Mouse (Mus musculus) kidney, adult 18-20 months (tissue): ENCODE measurements around the gene Tub.

Experiments used
- DNase-seq: peaks from one replicate; pipeline ENCODE4 v3.0.0; 2021

Gene Tub

GRCm38 (mm10) chr7:108950312-108950761 is at the start of gene Tub:
TSS of gene Tub (plus strand) at chr7:108950338.
- peak; percentile 28 for DNase-seq

DNA sequence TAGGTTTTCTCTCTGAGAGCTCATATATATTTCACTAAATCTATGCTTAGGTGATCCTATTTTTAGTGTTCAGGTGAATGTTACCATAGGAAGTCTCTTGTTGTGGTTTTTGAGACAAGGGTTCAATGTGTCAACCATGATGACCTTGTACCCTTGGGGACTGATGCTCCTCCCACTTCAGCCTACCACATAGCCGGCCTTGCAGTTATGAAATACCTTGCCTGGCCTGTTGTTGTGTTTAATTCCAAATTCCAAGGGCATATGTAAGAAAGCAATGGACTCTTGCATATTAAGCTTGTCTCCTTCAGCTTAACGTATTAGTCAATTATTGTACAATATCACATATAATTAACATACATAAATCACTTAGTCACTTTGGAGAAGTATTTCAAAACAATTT is 46.2 kb upstream of the Tub start:
- DNase-seq = no peak

GRCm38 (mm10) chr7:108927043-108927442 is 23.1 kb upstream of the Tub start:
- DNase-seq = no peak

DNA sequence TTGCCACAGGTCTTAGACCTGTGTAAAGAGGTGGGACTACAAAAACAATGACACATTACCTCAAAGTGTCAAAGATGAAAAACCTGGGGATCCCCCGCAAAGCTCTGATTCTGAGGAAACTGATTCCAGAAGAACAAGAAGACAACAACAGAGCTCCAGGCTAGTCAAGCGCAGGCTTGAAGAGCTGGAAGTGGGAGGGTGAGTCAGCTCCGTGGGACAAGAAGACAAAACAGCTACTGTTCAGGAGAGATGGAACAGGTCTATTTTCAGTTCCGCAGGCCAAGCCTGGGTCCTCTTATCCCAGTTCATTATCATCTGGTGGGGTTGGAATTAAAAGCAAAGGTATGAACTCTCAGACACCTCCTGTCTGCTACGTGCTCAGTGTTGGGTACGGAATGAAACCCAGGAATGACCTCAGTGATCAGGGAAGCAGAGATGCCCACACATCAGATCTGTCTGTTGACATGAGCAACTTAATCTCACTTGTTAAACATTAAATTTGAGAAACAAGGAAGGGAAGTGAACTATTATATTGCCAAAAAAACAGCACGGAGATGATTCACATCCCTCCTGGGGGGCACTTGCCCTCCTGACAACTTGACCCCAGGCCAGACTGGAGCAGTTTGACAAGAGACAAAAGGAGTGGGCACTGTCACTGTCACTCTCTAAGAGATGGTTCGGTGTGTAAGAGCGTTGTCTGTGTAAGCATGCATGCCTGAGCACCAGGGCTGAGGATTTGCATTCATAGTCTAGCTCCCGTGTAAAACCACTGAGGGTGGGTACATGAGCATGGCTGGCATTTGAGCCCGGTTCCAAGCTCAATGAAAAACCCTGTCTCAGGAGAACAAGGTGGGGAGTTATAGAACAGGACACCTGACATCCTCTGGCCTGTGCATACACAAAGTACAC is 21.6 kb upstream of the Tub start:
- no peak for DNase-seq

DNA sequence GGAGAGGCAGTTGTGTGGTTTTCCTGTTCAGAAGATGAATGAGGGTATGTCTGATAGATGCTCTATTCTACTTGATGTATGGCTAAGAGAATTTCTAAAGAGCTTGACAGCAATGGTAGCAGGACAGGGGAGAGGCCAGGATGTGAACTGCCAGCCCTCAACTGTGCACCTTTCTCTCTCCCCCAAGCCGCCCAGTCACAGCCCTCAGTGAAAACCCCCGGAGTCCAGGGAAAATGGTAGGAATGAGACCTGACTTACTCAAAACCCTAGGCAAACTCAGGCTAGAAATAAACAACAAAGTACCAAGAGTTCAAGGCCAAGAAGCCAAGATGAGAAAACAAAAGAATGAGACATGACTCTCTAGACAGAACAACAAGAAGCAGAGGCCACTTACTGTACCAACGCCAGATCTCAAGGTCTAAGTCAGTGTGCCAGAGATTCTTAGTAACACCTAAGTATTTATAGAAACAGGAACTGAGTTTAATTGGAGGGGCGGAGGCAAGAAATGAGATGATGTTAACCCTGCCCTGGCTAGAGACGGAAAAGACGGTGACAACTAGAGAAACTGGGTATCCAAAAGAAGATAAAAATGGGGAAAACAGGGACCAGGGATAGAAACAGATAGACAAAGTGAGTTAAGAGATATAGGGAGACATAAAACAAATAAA is 20.3 kb upstream of the Tub start, which contains the start of gene Nlrp10:
TSS of gene Nlrp10 (minus strand) at position 453 of the 668 bp plus-strand sequence.
- no peak for DNase-seq

DNA sequence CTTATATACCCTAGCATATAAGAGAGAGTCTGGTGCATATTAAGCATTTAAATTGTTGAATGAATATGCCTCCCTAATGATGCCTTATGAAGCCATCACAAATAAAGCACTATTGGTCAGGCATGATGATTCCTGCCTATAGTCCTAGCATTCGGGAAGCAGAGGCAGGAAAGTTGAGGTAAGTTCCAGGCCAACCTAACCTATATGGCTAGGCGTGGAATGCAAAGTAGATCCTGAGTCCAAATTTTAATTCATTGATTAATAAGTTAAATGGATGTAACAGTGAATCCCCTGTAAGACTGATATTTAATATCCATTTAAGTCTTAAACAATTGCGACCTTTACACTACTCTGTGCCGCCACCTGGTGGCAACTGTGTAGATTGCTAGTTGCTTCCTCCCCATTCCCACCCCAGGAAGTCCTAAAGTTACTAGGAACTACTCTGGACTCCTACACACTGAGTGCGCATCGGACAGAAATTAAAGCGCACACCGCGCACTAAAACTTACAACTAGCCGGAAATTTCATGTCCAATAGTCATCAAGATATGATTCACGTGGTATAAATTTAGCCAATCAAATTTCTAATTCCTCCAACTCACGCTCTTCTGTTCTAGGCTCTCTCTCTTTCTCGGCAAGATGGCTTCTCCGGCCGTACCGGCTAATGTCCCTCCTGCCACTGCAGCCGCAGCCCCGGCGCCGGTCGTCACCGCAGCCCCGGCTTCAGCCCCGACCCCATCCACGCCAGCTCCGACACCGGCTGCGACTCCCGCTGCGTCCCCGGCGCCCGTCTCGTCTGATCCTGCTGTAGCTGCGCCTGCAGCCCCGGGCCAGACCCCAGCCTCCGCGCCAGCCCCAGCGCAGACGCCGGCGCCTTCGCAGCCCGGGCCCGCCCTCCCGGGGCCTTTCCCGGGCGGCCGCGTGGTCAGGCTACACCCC is 16.1 kb upstream of the Tub start, which contains the start of gene Eif3f:
TSS of gene Eif3f (plus strand) at position 624 of the 938 bp plus-strand sequence.
- DNase-seq = peak; percentile 94

DNA sequence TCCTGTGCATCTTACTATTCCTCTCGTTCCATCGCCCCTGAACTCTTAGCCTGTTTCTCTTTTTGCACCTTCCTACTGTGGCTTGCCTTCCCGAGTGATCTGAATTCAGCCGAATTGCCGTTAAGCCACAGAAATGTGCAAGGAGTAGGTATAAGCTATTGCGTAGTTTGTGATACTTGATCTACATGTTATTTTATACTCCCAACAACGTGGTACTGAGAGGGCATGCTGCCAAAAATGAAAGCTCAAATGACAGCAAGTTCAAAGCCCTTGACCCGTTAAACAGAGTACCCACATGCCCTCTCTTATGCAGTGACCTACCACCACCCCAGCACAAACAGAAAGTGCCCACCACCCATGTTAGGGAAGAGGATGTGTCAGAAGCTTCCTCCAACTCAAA is 15.3 kb upstream of the Tub start:
- DNase-seq = peak; percentile 8

GRCm38 (mm10) chr7:108935411-108935810 is 14.7 kb upstream of the Tub start:
- DNase-seq = no peak

DNA sequence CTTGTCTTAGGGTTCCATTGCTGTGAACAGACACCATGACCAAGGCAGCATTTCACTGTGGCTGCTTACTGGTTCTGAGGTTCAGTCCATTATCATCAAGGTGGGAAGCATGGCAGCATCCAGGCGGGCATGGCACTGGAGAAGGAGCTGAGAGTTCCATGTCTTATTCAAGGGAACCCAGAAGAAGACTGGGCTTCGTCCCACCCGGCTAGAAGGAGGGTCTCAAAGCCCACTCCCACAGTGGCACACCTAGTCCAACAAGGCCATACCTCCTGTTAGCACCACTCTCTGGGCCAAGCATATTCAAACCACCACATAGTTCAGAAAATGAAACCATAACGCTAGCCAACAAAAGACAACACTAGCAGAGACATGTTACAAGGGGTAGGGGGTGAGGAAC is 13.5 kb upstream of the Tub start:
- no peak for DNase-seq

DNA sequence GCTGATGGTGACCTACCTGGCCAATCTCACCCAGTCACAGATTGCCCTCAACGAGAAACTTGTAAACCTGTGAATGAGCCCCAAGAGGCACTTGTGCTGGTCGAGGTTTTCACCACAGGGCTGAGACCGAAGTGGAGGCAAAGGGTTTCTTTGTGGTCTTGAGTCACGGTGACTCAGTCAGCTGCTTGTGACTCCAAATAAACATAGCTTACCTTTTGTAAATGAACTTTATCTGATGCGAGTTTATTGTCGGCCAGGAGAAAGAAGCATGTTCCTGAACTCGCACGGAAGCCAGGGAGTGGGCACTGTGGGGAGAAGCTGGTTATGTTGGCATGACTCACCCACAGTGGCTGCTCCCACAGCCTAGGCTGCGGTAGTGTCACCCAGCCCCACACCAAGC is 8.7 kb upstream of the Tub start:
- no peak for DNase-seq

DNA sequence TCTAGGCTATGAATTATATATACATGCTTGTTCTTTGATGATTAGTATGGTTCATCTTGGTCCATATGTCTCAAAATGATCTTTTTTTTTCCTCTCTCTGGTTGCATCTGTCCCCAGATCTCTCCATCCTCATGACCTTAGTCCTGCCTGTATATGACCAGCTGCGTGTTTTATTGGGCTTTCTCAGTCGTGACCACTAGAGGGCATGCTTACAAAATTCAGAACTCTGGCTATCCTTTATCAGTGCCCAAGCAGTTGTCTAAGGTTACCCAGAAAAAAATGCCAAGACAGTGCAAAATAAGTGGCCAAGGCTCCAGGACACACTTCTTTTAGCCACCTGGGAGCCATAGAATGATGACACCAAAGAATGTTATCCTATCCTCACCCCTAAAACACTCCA is 6.1 kb upstream of the Tub start:
- peak; percentile 39 for DNase-seq

DNA sequence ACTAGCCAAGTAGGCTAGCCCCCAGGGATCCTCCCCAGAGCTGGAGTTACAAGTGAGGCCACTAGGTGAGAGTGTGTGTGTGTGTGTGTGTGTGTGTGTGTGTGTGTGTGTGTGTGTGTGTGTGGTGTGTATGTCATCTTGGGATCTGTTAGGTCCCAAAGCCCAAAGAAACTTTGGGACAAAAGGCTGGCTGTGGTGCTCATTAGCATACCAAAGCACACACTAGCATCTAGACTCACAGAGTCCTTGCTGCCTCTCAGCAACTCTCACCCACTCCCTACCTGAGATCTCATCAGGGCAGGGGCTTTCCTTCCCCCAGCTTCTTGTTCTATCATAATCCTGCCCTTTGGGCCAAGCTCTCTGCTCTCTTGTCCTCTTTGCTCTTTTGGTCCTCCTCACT is 1.5 kb upstream of the Tub start:
- DNase-seq = no peak

DNA sequence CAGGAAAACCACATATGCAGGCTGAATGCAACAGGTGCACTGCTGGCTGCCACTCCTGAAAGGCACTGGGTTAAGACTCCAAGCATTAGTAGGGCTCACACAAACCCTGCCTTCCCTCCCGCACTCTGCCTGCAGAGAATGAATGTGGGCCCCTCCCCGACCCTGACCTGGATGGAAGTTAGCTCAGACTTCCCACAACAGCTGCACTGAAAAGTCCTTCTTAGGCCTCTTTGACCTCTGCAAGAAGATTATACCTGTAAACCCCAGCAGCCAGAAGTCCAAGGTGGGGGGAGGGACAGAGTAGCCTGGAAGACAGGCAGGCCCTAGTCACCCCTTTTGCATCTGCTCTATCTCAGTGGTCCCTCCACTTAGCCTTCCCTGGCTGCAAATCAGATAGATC is 837 bp upstream of the Tub start:
- no peak for DNase-seq

GRCm38 (mm10) chr7:108950762-108951331 is 709 bp downstream of the Tub start:
- DNase-seq = no peak

GRCm38 (mm10) chr7:108952801-108953200 is 2.7 kb downstream of the Tub start:
- DNase-seq = no peak

GRCm38 (mm10) chr7:108954185-108954584 is 4.0 kb downstream of the Tub start:
- DNase-seq = no peak

GRCm38 (mm10) chr7:108957734-108958133 is 7.6 kb downstream of the Tub start:
- DNase-seq = no peak

DNA sequence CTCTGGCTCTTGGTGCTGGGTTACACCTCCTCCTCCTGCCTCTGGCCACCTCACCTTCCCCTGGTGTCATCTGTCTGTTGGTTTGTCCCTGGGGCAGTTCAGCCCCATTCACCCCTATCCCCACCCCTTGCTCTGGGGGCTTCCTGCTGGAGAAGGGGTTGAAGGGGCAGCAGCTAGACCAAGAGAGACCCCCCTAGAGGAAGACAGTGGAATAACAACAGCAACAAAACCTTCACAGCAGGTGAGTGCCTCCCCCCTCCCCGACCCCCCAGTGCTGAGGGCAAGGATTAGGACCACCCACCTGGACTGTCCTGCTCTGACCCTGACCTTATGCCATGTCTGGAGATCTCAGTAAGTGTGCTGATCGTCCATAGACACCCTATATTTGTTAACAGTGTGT is 15.8 kb downstream of the Tub start:
- DNase-seq = no peak

GRCm38 (mm10) chr7:108966742-108967362 is 16.7 kb downstream of the Tub start:
- DNase-seq = peak; percentile 49

DNA sequence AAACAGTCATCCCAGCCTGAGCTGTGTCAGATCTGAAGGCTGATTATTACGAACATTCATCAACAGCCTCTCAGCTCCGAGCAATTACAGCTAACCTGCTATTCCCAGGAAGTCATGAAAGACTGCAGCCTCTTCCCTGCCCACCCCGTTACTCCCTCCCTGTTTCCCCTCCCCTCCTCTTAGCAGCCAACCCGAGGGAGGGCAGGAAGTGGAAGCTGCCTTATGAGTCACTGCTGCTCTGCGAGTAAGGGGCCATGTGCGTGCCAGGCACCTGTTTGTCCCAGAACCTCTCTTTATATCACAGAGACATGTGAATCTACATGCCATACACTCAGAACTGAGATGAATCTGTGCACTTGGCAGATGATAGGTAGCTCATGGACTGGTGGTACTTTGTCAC is 18.1 kb downstream of the Tub start:
- no peak for DNase-seq

- DNase-seq = no peak
These were observed 22.1 kb downstream of the Tub start for GRCm38 (mm10) chr7:108972273-108972672.
